Mouse (Mus musculus): ENCODE measurements around the gene Cep152. TPM values are rescaled to one million over a fixed set of nuclear protein-coding genes. Genes with fewer than 3 reads are reported as not detected.

Gene Cep152
- polyA plus RNA-seq, 1 experiment from 2014 or later, result 11.4 TPM

DNA sequence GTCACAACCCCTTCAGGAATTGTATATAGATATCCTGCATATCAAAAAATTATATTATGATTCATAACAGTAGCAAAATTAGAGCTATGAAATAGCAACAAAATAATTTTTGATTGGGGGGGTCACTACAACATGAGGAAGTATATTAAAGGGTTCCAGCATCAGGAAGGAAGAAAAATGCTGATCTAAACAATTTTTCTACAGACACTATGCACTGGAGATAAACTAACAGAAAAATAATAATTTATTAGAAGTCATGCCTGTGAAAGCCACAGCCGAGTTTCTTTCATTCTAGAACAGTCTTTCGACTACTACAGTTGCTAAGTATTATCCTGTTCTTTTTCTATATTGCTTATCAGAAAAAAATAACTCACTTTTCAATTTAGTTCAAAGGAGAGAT lies 99.4 kb downstream of the Cep152 start:
- no peaks in the 10 kb centered on the region for H3K27me3 ChIP-seq (ENCODE audit: control insufficient read depth, insufficient read depth, low read length)
- ATAC-seq (ENCODE audit: low FRiP score, low TSS enrichment), result no peak
- no peak overlapping the region for H3K27ac ChIP-seq (ENCODE audit: low read depth, low read length)
- no peak overlapping the region for H3K9ac ChIP-seq (ENCODE audit: low read depth, low read length)
- no peaks in the 10 kb centered on the region for H3K36me3 ChIP-seq (ENCODE audit: control insufficient read depth, insufficient read depth, low read length)
- no peak overlapping the region for H3K4me3 ChIP-seq (ENCODE audit: low read length)
- no peaks in the 10 kb centered on the region for H3K9me3 ChIP-seq (ENCODE audit: control insufficient read depth, low read length)
- H3K4me2 ChIP-seq (replicated peaks; ENCODE audit: low read depth, low read length), result no peak overlapping the region
- 89% methylated on average over 2 of the region's 2 CpGs for WGBS
- no peaks in the 10 kb centered on the region for H3K4me1 ChIP-seq (ENCODE audit: control insufficient read depth, insufficient read depth, low read length)

GRCm38 (mm10) chr2:125516594-125516993 lies 108.3 kb downstream of the Cep152 start:
- no peaks in the 10 kb centered on the region for H3K9me3 ChIP-seq (ENCODE audit: control insufficient read depth, low read length)
- H3K9ac ChIP-seq (ENCODE audit: low read depth, low read length), result no peak overlapping the region
- no peak overlapping the region for H3K4me2 ChIP-seq (replicated peaks; ENCODE audit: low read depth, low read length)
- 4% methylated on average over 4 of the region's 4 CpGs for WGBS
- no peak overlapping the region for H3K27ac ChIP-seq (ENCODE audit: low read depth, low read length)
- H3K36me3 ChIP-seq (ENCODE audit: control insufficient read depth, insufficient read depth, low read length), result no peaks in the 10 kb centered on the region
- peak; percentile 93 for ATAC-seq (ENCODE audit: low FRiP score, low TSS enrichment)
- no peak overlapping the region for H3K4me3 ChIP-seq (ENCODE audit: low read length)
- no peaks in the 10 kb centered on the region for H3K27me3 ChIP-seq (ENCODE audit: control insufficient read depth, insufficient read depth, low read length)
- no peaks in the 10 kb centered on the region for H3K4me1 ChIP-seq (ENCODE audit: control insufficient read depth, insufficient read depth, low read length)

GRCm38 (mm10) chr2:125515291-125516057 lies 109.4 kb downstream of the Cep152 start:
- ATAC-seq (ENCODE audit: low FRiP score, low TSS enrichment), result no peak
- H3K4me3 ChIP-seq (ENCODE audit: low read length), result no peak overlapping the region
- no peaks in the 10 kb centered on the region for H3K27me3 ChIP-seq (ENCODE audit: control insufficient read depth, insufficient read depth, low read length)
- no peaks in the 10 kb centered on the region for H3K9me3 ChIP-seq (ENCODE audit: control insufficient read depth, low read length)
- H3K4me1 ChIP-seq (ENCODE audit: control insufficient read depth, insufficient read depth, low read length), result no peaks in the 10 kb centered on the region
- H3K4me2 ChIP-seq (replicated peaks; ENCODE audit: low read depth, low read length), result no peak overlapping the region
- H3K36me3 ChIP-seq (ENCODE audit: control insufficient read depth, insufficient read depth, low read length), result no peaks in the 10 kb centered on the region
- H3K9ac ChIP-seq (ENCODE audit: low read depth, low read length), result no peak overlapping the region
- 76% methylated on average over 12 of the region's 12 CpGs for WGBS
- no peak overlapping the region for H3K27ac ChIP-seq (ENCODE audit: low read depth, low read length)

- H3K4me3 ChIP-seq (ENCODE audit: low read length), result no peak overlapping the region
- no peak for ATAC-seq (ENCODE audit: low FRiP score, low TSS enrichment)
- no peak overlapping the region for H3K27ac ChIP-seq (ENCODE audit: low read depth, low read length)
- no peaks in the 10 kb centered on the region for H3K27me3 ChIP-seq (ENCODE audit: control insufficient read depth, insufficient read depth, low read length)
- H3K36me3 ChIP-seq (ENCODE audit: control insufficient read depth, insufficient read depth, low read length), result no peaks in the 10 kb centered on the region
- no peaks in the 10 kb centered on the region for H3K9me3 ChIP-seq (ENCODE audit: control insufficient read depth, low read length)
- H3K4me1 ChIP-seq (ENCODE audit: control insufficient read depth, insufficient read depth, low read length), result no peaks in the 10 kb centered on the region
- no peak overlapping the region for H3K4me2 ChIP-seq (replicated peaks; ENCODE audit: low read depth, low read length)
- WGBS, result 45% methylated on average over 3 of the region's 3 CpGs
- no peak overlapping the region for H3K9ac ChIP-seq (ENCODE audit: low read depth, low read length)
Measured at GRCm38 (mm10) chr2:125514391-125514790, 110.5 kb downstream of the Cep152 start.

Other genes with a start within 250 kb of the Cep152 start
- 0.29 and 0.57 TPM in 2 replicates for gene Gm9913, start 120.0 kb downstream of the Cep152 start, polyA plus RNA-seq (2014; fragmentation: Nextera tagmentation; extraction: Ambion mirVana)
- gene Fbn1, start 117.1 kb downstream of the Cep152 start, polyA plus RNA-seq (2014; fragmentation: Nextera tagmentation; extraction: Ambion mirVana), result 10.9 and 19.8 TPM in 2 replicates
- gene Eid1, start 48.0 kb upstream of the Cep152 start, polyA plus RNA-seq (2014; fragmentation: Nextera tagmentation; extraction: Ambion mirVana), result 163 and 167 TPM in 2 replicates
- gene Shc4, start 99.0 kb upstream of the Cep152 start, polyA plus RNA-seq (2014; fragmentation: Nextera tagmentation; extraction: Ambion mirVana), result 0.76 and 1.6 TPM in 2 replicates
- 15.7 and 26.7 TPM in 2 replicates for gene Secisbp2l, start 157.8 kb upstream of the Cep152 start, polyA plus RNA-seq (2014; fragmentation: Nextera tagmentation; extraction: Ambion mirVana)
- gene Galk2, start 234.0 kb upstream of the Cep152 start, polyA plus RNA-seq (2014; fragmentation: Nextera tagmentation; extraction: Ambion mirVana), result 55.8 and 60.0 TPM in 2 replicates
- 96.6 and 104 TPM in 2 replicates for gene Cops2, start 234.0 kb upstream of the Cep152 start, polyA plus RNA-seq (2014; fragmentation: Nextera tagmentation; extraction: Ambion mirVana)